8 mouse cellular contexts compared by ENCODE assay signal in genomic region chr4:133013266-133013891, GRCm38 (mm10). TPM values are rescaled to one million over a fixed set of nuclear protein-coding genes. Genes with fewer than 3 reads are reported as not detected.
DNase-seq lines count a peak whose midpoint lies in the region; ATAC-seq lines count a peak whose summit lies in the region.

No protein-coding gene starts in this region.

- H3K4me2 ChIP-seq in intestine, embryonic 16.5 days (ENCODE audit: low read depth, low read length) = peak overlapping the region; percentile 78
- peak overlapping the region; percentile 86 for H3K4me2 ChIP-seq in liver, embryonic 11.5 days
- peak overlapping the region; percentile 99 for H3K4me2 ChIP-seq in neural tube, embryonic 12.5 days (replicated peaks)

- DNase-seq in lung, adult 18-20 months = peak; percentile 50 to 58
- no peak for DNase-seq in lung, postnatal 25 days (ENCODE audit: low spot score)
- DNase-seq in cerebellum, postnatal 25 days = peak; percentile 73 to 75
- DNase-seq in heart, adult 11 months = peak; percentile 99
- DNase-seq in liver, embryonic 11.5 days (ENCODE audit: low spot score) = peak; percentile 62
- peak; percentile 45 for DNase-seq in thymus, postnatal 25 days

- peaks cover 56% of the 10 kb centered on the region for H3K4me1 ChIP-seq in intestine, embryonic 16.5 days (ENCODE audit: control insufficient read depth, insufficient read depth, low read length)
- peaks cover 65% of the 10 kb centered on the region for H3K4me1 ChIP-seq in liver, embryonic 11.5 days (replicated peaks; ENCODE audit: control insufficient read depth, insufficient read depth, low read length)
- peaks cover 60% of the 10 kb centered on the region for H3K4me1 ChIP-seq in neural tube, embryonic 12.5 days

- peak overlapping the region; percentile 94 for H3K27ac ChIP-seq in intestine, embryonic 16.5 days (ENCODE audit: low read length)
- H3K27ac ChIP-seq in liver, embryonic 11.5 days (ENCODE audit: low read depth, low read length) = peak overlapping the region; percentile 94
- H3K27ac ChIP-seq in neural tube, embryonic 12.5 days = peak overlapping the region; percentile 86

- no peaks in the 10 kb centered on the region for H3K9me3 ChIP-seq in intestine, embryonic 16.5 days (ENCODE audit: control insufficient read depth, low read length)
- H3K9me3 ChIP-seq in liver, embryonic 11.5 days (ENCODE audit: control insufficient read depth, low read length) = no peaks in the 10 kb centered on the region
- no peaks in the 10 kb centered on the region for H3K9me3 ChIP-seq in neural tube, embryonic 12.5 days

- no peaks in the 10 kb centered on the region for H3K36me3 ChIP-seq in intestine, embryonic 16.5 days (ENCODE audit: control insufficient read depth, insufficient read depth, low read length)
- H3K36me3 ChIP-seq in liver, embryonic 11.5 days (ENCODE audit: control insufficient read depth, insufficient read depth, low read length) = no peaks in the 10 kb centered on the region
- no peaks in the 10 kb centered on the region for H3K36me3 ChIP-seq in neural tube, embryonic 12.5 days

- H3K9ac ChIP-seq in intestine, embryonic 16.5 days (ENCODE audit: low read depth, low read length) = peak overlapping the region; percentile 97
- H3K9ac ChIP-seq in liver, embryonic 11.5 days (ENCODE audit: low read depth, low read length) = peak overlapping the region; percentile 76
- H3K9ac ChIP-seq in neural tube, embryonic 12.5 days = peak overlapping the region; percentile 97

- ATAC-seq in intestine, embryonic 16.5 days = no peak
- ATAC-seq in liver, embryonic 11.5 days (replicated peaks; ENCODE audit: low FRiP score) = no peak; the same call in 1 of the 2 replicates
- ATAC-seq in neural tube, embryonic 12.5 days (ENCODE audit: low FRiP score, low read depth) = no peak

- H3K27me3 ChIP-seq in intestine, embryonic 16.5 days (replicated peaks; ENCODE audit: control insufficient read depth, insufficient read depth, low read length) = peaks cover 7% of the 10 kb centered on the region; the same call in 1 of the 2 replicates
- peaks cover 15% of the 10 kb centered on the region for H3K27me3 ChIP-seq in liver, embryonic 11.5 days (replicated peaks; ENCODE audit: control insufficient read depth, insufficient read depth, low read length)
- H3K27me3 ChIP-seq in neural tube, embryonic 12.5 days (replicated peaks) = peaks cover 16% of the 10 kb centered on the region

- H3K4me3 ChIP-seq in intestine, embryonic 16.5 days (ENCODE audit: low read length) = peak overlapping the region; percentile 87
- H3K4me3 ChIP-seq in liver, embryonic 11.5 days (ENCODE audit: low read depth, low read length) = peak overlapping the region; percentile 72
- H3K4me3 ChIP-seq in neural tube, embryonic 12.5 days = peak overlapping the region; percentile 96

- 6% methylated on average over 17 of the region's 18 CpGs for WGBS in intestine, embryonic 16.5 days
- 5% methylated on average over 18 of the region's 18 CpGs for WGBS in liver, embryonic 11.5 days
- 2% methylated on average over 17 of the region's 18 CpGs for WGBS in neural tube, embryonic 12.5 days

RNA-seq across cellular contexts. Expression of gene Ahdc1, which starts 2.3 kb away (rescaled TPM):
- 5.3 and 5.7 TPM in 2 replicates for polyA plus RNA-seq in intestine, embryonic 16.5 days (2015; fragmentation: Nextera tagmentation; extraction: Ambion mirVana)
- 5.1 and 6.1 TPM in 2 replicates for polyA plus RNA-seq in liver, embryonic 11.5 days (2014; fragmentation: Nextera tagmentation; extraction: Ambion mirVana)
- polyA plus RNA-seq in neural tube, embryonic 12.5 days (2016; fragmentation: Nextera tagmentation; extraction: Ambion mirVana) = 10.5 TPM in 2 replicates

RNA-seq across cellular contexts. Expression of gene Fgr, which starts 39.5 kb away (rescaled TPM):
- 3.1 and 3.5 TPM in 2 replicates for polyA plus RNA-seq in intestine, embryonic 16.5 days (2015; fragmentation: Nextera tagmentation; extraction: Ambion mirVana)
- polyA plus RNA-seq in liver, embryonic 11.5 days (2014; fragmentation: Nextera tagmentation; extraction: Ambion mirVana) = 0.23 and 0.73 TPM in 2 replicates
- 0.22 and 0.28 TPM in 2 replicates for polyA plus RNA-seq in neural tube, embryonic 12.5 days (2016; fragmentation: Nextera tagmentation; extraction: Ambion mirVana)
